Mouse (Mus musculus) lung, embryonic 14.5 days (tissue): ENCODE data around the gene Zfp36l2. TPM values are rescaled to one million over a fixed set of nuclear protein-coding genes. Genes with fewer than 3 reads are reported as not detected.

ENCODE experiments used
- ATAC-seq: fragments of 200-750 bp; cut with Nextera tagmentation; 2 replicates; pipeline ENCODE4 v1.8.0; 2017; ENCODE audit warnings: mild to moderate bottlenecking, moderate TSS enrichment, moderate library complexity; ENCODE audit not compliant: insufficient read depth
- DNase-seq: peaks from one replicate; pipeline ENCODE4 v3.0.0-alpha.2; 2015
- H3K27ac ChIP-seq: fragments of 300-500 bp; sonication (generic); 2 replicates; pipeline ENCODE4 v1.5.1; 2014; ENCODE audit warnings: low read depth, mild to moderate bottlenecking, moderate library complexity
- H3K27me3 ChIP-seq: fragments of 300-500 bp; sonication (generic); 2 replicates; pipeline ENCODE4 v1.6.1; 2014; ENCODE audit warnings: low read length, control low read depth; ENCODE audit not compliant: insufficient read depth
- H3K36me3 ChIP-seq: fragments of 300-500 bp; sonication (generic); 2 replicates; pipeline ENCODE4 v1.6.1; 2014; ENCODE audit warnings: control low read depth; ENCODE audit not compliant: insufficient read depth
- H3K4me1 ChIP-seq: fragments of 300-500 bp; sonication (generic); 2 replicates; pipeline ENCODE4 v1.6.1; 2014; ENCODE audit warnings: antibody characterized with exemption, control low read depth; ENCODE audit not compliant: insufficient read depth
- H3K4me2 ChIP-seq: fragments of 300-500 bp; sonication (generic); 2 replicates; pipeline ENCODE4 v1.6.1; 2014; ENCODE audit warnings: mild to moderate bottlenecking
- H3K4me3 ChIP-seq: fragments of 300-500 bp; sonication (generic); 2 replicates; pipeline ENCODE4 v1.5.1; 2014; ENCODE audit warnings: low read depth, low read length
- H3K9ac ChIP-seq: fragments of 300-500 bp; sonication (generic); 2 replicates; pipeline ENCODE4 v1.6.1; 2014
- H3K9me3 ChIP-seq: fragments of 300-500 bp; sonication (generic); 2 replicates; pipeline ENCODE4 v1.6.1; 2016; ENCODE audit warnings: low read depth, low read length, control low read depth
- CTCF ChIP-seq: IDR thresholded peaks from 2 replicates; pipeline ENCODE4 v1.5.1; 2016; ENCODE audit warnings: antibody characterized with exemption, low read depth
- WGBS: fragments of 180-500 bp; shearing (Covaris S2); extraction: QIAGEN DNeasy Blood & Tissue Kit; methylation state at CpG from one replicate; pipeline ENCODE4 v1.1.7; 2014; 5-methylcytosine and 5-hydroxymethylcytosine counted together
- polyA plus RNA-seq: library from polyadenylated mRNA; unstranded; fragments of >200 nt; fragmentation: Nextera tagmentation; extraction: Ambion mirVana; gene quantifications from 2 replicates; pipeline ENCODE4 v1.2.1, GENCODE M21; 2014

Zfp36l2 gene
- polyA plus RNA-seq, 1 experiment from 2014 or later, result 21.9 TPM

DNA sequence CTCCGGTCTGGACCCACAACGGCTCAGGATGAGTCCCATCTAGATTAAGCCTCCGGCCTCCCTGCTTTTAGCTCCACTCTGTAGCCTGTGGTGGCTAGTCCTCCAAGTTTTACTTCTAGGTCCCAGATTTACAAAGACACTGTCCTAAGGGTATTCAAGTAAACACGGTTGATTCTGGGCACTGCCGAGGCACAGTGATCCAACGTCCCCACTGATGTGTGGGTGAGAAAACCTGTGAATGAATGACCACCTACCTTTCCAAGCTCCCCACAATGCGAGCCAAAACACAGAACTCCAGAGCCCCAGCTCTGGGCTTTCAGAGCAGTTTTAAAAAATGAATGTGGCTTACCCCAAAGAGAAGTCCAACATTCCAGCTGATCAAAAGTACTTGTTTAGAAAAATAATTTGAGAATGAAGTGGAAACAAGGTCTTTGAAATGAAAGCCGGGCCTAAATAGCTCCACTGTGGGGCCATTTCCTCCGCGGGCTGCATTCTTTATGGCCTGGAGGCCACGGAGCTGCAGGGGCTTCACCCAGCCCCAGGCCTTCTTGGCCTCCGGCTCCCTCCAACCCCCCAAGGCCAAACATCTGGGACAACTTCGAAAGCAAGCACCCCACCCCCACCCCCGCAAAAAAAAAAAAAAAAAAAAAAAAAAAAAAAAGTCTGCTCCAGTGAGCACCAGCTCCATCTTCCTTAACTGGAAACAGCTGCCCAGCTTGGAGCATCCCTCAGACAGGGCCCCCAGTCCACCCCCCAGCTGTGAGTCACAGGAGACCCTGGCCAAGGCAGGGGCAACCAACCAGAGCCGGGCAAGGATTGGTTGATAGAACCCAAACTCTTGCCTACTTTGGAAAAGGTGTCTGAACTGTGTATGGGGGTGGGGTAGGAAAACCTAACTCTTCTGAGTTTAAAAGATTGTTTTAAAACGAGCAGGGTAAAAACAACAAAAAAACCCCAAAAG is 5.2 kb downstream of the Zfp36l2 start:
- peak overlapping the region; percentile 56 for H3K4me2 ChIP-seq
- DNase-seq (peak; percentile 61), ATAC-seq (peak; percentile 12; the same call in 1 of the 2 replicates)
- peak overlapping the region; percentile 89 for H3K27ac ChIP-seq
- 22% methylated on average over 16 of the region's 16 CpGs for WGBS
- peaks cover 30% of the 10 kb centered on the region for H3K4me1 ChIP-seq
- H3K4me3 ChIP-seq, result peak overlapping the region; percentile 34
- TF ChIP-seq CTCF, result no peak
- peaks cover 21% of the 10 kb centered on the region for H3K36me3 ChIP-seq
- no peaks in the 10 kb centered on the region for H3K9me3 ChIP-seq
- peak overlapping the region; percentile 40 for H3K9ac ChIP-seq
- no peaks in the 10 kb centered on the region for H3K27me3 ChIP-seq

GRCm38 (mm10) chr17:84181502-84182310 is 6.0 kb downstream of the Zfp36l2 start:
- no peaks in the 10 kb centered on the region for H3K27me3 ChIP-seq
- no peaks in the 10 kb centered on the region for H3K9me3 ChIP-seq
- H3K4me2 ChIP-seq, result peak overlapping the region; percentile 56
- WGBS, result 57% methylated on average over 18 of the region's 18 CpGs
- no peak for TF ChIP-seq CTCF
- ATAC-seq (no peak), DNase-seq (peak; percentile 81)
- no peak overlapping the region for H3K9ac ChIP-seq
- peaks cover 30% of the 10 kb centered on the region for H3K4me1 ChIP-seq
- H3K36me3 ChIP-seq, result peaks cover 19% of the 10 kb centered on the region
- H3K27ac ChIP-seq, result peak overlapping the region; percentile 89
- no peak overlapping the region for H3K4me3 ChIP-seq

DNA sequence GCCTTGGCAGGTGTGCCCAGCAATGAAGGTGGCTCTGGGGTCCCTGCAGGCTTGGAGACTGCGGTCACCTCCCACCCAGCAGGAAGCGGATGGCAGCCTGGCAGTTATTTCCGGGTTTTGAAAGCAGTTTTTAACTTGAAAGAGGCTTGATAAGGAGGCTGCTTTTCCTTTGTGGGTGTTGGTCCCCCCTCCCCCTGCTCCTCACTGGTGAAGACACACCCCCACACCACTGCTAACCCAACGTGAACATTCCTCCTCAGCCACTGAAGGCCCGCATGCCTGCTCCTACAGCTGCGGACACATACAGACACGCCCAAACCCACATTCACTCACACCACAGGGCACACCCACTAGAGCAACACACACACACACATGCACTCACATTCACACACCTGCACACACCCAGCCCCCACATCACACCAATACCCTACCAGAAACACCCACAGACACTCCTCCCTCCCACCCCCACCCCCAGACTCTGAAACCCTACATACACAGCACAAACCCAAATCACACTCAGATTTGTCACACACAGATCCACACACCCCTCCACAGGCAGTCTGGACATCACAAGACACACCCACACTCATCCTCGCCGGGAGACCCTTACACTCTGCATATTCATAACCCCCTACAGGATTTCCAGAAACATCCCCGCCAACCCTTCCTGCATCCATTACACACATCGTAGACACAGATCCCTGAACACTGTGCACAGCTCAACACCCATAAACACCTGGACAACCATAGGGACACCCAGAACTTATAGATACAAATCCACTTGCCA is 6.8 kb downstream of the Zfp36l2 start:
- Histone ChIP-seq H3K4me1 (peaks cover 30% of the 10 kb centered on the region), H3K36me3 (peaks cover 11% of the 10 kb centered on the region), H3K9ac (peak overlapping the region; percentile 35), H3K4me2 (peak overlapping the region; percentile 56), H3K9me3 (no peaks in the 10 kb centered on the region), H3K27me3 (no peaks in the 10 kb centered on the region), H3K4me3 (no peak overlapping the region), H3K27ac (peak overlapping the region; percentile 89)
- WGBS, result 35% methylated on average over 11 of the region's 11 CpGs
- peak; percentile 74 for DNase-seq
- ATAC-seq, result peak; percentile 17
- no peak for TF ChIP-seq CTCF

GRCm38 (mm10) chr17:84179973-84180365 is 7.8 kb downstream of the Zfp36l2 start:
- ATAC-seq (no peak), DNase-seq (peak; percentile 56)
- peak overlapping the region; percentile 89 for H3K27ac ChIP-seq
- no peaks in the 10 kb centered on the region for H3K27me3 ChIP-seq
- no peak overlapping the region for H3K9ac ChIP-seq
- peaks cover 3% of the 10 kb centered on the region for H3K36me3 ChIP-seq
- peaks cover 30% of the 10 kb centered on the region for H3K4me1 ChIP-seq
- 74% methylated on average over 4 of the region's 4 CpGs for WGBS
- no peak overlapping the region for H3K4me2 ChIP-seq
- H3K9me3 ChIP-seq, result no peaks in the 10 kb centered on the region; the same call in 1 of the 2 replicates
- H3K4me3 ChIP-seq, result no peak overlapping the region
- no peak for TF ChIP-seq CTCF

DNA sequence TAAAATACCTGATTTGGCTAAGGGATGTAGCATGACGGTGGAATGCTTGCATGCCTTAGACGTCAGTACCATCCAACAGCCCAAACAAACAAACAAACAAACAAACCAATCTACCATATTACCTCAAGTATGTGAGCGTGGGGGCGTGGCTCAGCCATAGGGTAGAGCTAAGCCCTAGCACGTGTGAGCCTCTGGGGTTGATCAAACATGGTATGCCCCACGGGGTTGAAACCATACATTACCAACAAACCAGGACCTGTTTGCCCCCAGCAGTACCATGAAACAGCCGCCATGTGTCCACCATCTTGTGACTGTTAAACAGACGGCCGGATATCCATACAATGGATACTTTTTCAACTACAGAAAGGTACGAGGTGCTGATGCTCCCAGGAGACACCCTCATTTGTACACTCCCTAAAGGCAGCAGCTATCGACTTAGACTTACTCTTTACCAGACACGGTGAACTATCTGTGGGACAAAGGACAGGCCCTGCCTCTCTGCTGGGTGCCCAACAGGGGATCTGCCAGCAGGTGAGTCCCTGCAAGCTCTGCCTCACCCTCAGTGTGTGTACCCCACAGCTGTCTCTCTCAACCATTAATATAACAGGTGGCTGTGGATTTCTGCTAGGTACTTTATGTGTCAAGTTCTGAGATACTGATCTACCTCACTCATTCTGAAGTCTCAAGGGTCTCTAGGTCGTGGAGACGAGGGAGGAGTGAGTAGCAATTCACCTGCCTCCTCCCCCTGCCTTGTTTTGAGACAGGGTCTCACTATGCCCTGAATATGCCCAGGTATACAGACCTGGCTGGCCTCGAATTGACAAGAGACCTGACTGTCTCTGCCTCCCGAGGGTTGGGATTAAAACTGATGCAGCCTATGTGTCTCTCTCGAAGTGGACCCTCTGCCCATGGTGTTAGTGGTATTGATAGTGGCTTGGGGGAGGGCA is 8.4 kb downstream of the Zfp36l2 start:
- Histone ChIP-seq H3K4me2 (no peak overlapping the region), H3K36me3 (no peaks in the 10 kb centered on the region), H3K9me3 (no peaks in the 10 kb centered on the region; the same call in 1 of the 2 replicates), H3K4me1 (peaks cover 30% of the 10 kb centered on the region), H3K9ac (no peak overlapping the region), H3K27me3 (no peaks in the 10 kb centered on the region), H3K4me3 (no peak overlapping the region), H3K27ac (peak overlapping the region; percentile 89; the same call in 1 of the 2 replicates)
- TF ChIP-seq CTCF, result no peak
- no peak for ATAC-seq
- DNase-seq, result no peak
- 83% methylated on average over 17 of the region's 17 CpGs for WGBS

DNA sequence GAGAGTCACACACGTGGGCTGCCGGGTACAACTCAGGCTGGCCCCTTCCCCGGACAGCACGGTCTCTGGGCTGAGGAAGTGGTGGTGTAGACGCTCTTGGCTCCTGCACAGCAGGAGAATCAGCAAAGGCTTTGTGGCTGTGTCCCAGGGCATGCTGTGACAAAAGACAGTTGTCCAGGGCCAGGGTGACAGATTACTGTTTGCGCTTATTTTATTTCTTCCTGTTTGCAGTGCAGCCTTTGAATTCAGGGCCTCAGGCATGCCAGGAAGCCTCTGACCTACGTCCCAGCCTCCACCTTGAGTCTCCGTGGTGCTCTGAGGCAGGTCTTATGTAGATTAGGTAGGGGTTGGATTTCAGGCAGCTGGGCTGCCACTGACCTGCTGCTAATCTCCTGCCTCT is 10.3 kb downstream of the Zfp36l2 start:
- ATAC-seq, result no peak
- peak; percentile 56 for DNase-seq
- Histone ChIP-seq H3K27ac (peak overlapping the region; percentile 65; the same call in 1 of the 2 replicates), H3K36me3 (no peaks in the 10 kb centered on the region), H3K4me2 (no peak overlapping the region), H3K4me3 (no peak overlapping the region), H3K9me3 (no peaks in the 10 kb centered on the region; the same call in 1 of the 2 replicates), H3K27me3 (no peaks in the 10 kb centered on the region), H3K4me1 (peaks cover 18% of the 10 kb centered on the region), H3K9ac (no peak overlapping the region)
- 35% methylated on average over 8 of the region's 8 CpGs for WGBS
- no peak for TF ChIP-seq CTCF
